Mouse (Mus musculus) kidney, adult 2 months (tissue): ENCODE measurements around the gene Ugcg.

Source experiments
- CTCF ChIP-seq: fragments of 200-500 bp; conservative IDR thresholded peaks from 2 replicates; pipeline ENCODE4 v1.5.1; 2011; ENCODE audit warnings: low read depth, mild to moderate bottlenecking, control low read depth, low read length, moderate library complexity, mixed read lengths; ENCODE audit not compliant: insufficient read depth, insufficient read length
- POLR2A ChIP-seq: fragments of 200-500 bp; IDR thresholded peaks from one replicate; pipeline ENCODE4 v1.6.1; 2011; ENCODE audit warnings: low read depth, low read length, control low read depth

DNA sequence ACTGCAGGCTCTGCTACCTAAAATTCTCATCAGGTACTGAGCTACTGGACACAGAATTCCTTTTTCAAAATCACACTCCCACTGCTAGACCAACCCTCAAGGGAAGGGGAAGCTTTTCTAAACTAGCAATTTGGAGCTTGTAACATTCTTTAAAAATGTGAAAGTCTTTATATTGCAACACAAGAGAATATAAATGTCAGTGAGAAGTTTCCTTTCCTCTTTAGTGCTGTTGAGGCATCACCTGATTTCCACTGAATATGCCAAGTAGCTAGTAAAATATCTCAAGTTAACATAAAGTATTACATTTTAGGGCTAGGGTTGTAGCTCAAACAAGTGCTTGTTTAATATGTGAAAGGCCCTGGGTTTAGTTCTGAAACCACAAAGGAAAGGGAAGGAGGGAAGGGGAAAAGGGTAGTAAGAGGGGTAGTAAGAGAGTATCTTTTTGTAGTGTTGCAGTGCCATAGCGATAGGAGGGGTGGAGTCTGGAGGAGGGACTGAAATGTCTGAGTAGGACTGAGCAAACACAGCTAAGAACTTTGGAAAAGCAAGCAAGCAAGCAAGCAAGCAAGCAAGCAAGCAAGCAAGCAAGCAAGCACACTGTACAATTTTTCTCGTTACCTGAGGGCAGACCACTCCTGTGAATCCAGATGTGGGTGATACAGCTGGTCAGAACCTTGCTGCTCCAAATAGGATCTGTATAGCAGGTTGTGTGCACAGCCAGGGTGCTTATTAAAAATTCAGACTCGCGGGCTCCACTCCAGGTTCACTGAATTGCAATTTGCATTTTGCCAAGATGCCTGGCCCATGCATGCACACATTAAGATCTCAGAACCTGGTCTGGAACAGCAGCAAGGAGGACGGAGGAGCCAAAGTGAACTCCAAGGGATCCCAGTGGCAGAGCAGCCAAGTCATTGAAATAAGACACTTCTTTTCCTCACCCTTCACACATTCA lies 7.5 kb upstream of the Ugcg start:
- TF ChIP-seq CTCF (no peak), POLR2A (no peak)
